Mouse (Mus musculus): ENCODE results near the gene Lrrc61. TPM values are rescaled to one million over a fixed set of nuclear protein-coding genes. Genes with fewer than 3 reads are reported as not detected.
A peak's percentile ranks its signal among the peaks of the same experiment; 100 is the strongest.

Lrrc61 gene
- total RNA-seq, 2 experiments from 2014 or later = 36.6 to 40.9 TPM

- peak overlapping the region; percentile 100 for H3K27ac ChIP-seq
- peak; percentile 61 to 84 for DNase-seq (ENCODE audit: low spot score in 2 of 2)
- TF ChIP-seq CTCF (conservative IDR thresholded peaks at IDR 0.05) = no peak
- peak overlapping the region; percentile 84 for H3K4me3 ChIP-seq
Measured at GRCm38 (mm10) chr6:48555104-48555890, 701 bp downstream of the Lrrc61 start.

- no peak overlapping the region; the same call in 1 of the 2 replicates for H3K27ac ChIP-seq
- TF ChIP-seq CTCF (conservative IDR thresholded peaks at IDR 0.05) = no peak
- no peak for DNase-seq (ENCODE audit: low spot score in 2 of 2)
- H3K4me3 ChIP-seq = no peak overlapping the region; the same call in 1 of the 2 replicates
Measured at GRCm38 (mm10) chr6:48555956-48556355, 1.4 kb downstream of the Lrrc61 start.

GRCm38 (mm10) chr6:48565693-48566310 lies 11.2 kb downstream of the Lrrc61 start:
- H3K4me3 ChIP-seq = no peak overlapping the region
- no peak overlapping the region for H3K27ac ChIP-seq
- DNase-seq (ENCODE audit: low spot score in 2 of 2) = no peak
- no peak for TF ChIP-seq CTCF (conservative IDR thresholded peaks at IDR 0.05)

- Histone ChIP-seq H3K4me3 (no peak overlapping the region), H3K27ac (no peak overlapping the region)
- DNase-seq (ENCODE audit: low spot score in 2 of 2) = no peak
- no peak for TF ChIP-seq CTCF (conservative IDR thresholded peaks at IDR 0.05)
Measured at GRCm38 (mm10) chr6:48566312-48566711, 11.7 kb downstream of the Lrrc61 start.

GRCm38 (mm10) chr6:48568036-48568984 lies 13.7 kb downstream of the Lrrc61 start:
- H3K27ac ChIP-seq = peak overlapping the region; percentile 3; the same call in 1 of the 2 replicates
- H3K4me3 ChIP-seq = no peak overlapping the region
- no peak for DNase-seq (ENCODE audit: low spot score in 2 of 2)
- TF ChIP-seq CTCF (conservative IDR thresholded peaks at IDR 0.05) = no peak

- Histone ChIP-seq H3K27ac (no peak overlapping the region), H3K4me3 (no peak overlapping the region)
- no peak for DNase-seq (ENCODE audit: low spot score in 2 of 2)
- no peak for TF ChIP-seq CTCF (conservative IDR thresholded peaks at IDR 0.05)
Measured at GRCm38 (mm10) chr6:48569065-48569807, 14.6 kb downstream of the Lrrc61 start.

GRCm38 (mm10) chr6:48572014-48572413 lies 17.4 kb downstream of the Lrrc61 start:
- DNase-seq (ENCODE audit: low spot score in 2 of 2) = no peak
- Histone ChIP-seq H3K27ac (peak overlapping the region; percentile 59; the same call in 1 of the 2 replicates), H3K4me3 (peak overlapping the region; percentile 13; the same call in 1 of the 2 replicates)
- TF ChIP-seq CTCF (conservative IDR thresholded peaks at IDR 0.05) = no peak

- peak within 1 kb of the TSS; percentile 13; the same call in 1 of the 2 replicates for H3K4me3 ChIP-seq
- no peak for DNase-seq (ENCODE audit: low spot score in 2 of 2)
- no peak for TF ChIP-seq CTCF (conservative IDR thresholded peaks at IDR 0.05)
- peak within 1 kb of the TSS; percentile 59; the same call in 1 of the 2 replicates for H3K27ac ChIP-seq
Measured at GRCm38 (mm10) chr6:48572572-48573061, 18.0 kb downstream of the Lrrc61 start, which contains the start of gene Rarres2. Rarres2 (minus strand) TSS chr6:48572789.

- DNase-seq (ENCODE audit: low spot score in 2 of 2) = no peak
- H3K27ac ChIP-seq = no peak overlapping the region
- H3K4me3 ChIP-seq = no peak overlapping the region
- no peak for TF ChIP-seq CTCF (conservative IDR thresholded peaks at IDR 0.05)
Measured at GRCm38 (mm10) chr6:48573280-48573679, 18.7 kb downstream of the Lrrc61 start.

GRCm38 (mm10) chr6:48573981-48574380 lies 19.4 kb downstream of the Lrrc61 start:
- H3K27ac ChIP-seq = no peak overlapping the region
- no peak for DNase-seq (ENCODE audit: low spot score in 2 of 2)
- no peak overlapping the region for H3K4me3 ChIP-seq
- no peak for TF ChIP-seq CTCF (conservative IDR thresholded peaks at IDR 0.05)

GRCm38 (mm10) chr6:48578736-48579135 lies 24.1 kb downstream of the Lrrc61 start:
- no peak overlapping the region for H3K4me3 ChIP-seq
- no peak for TF ChIP-seq CTCF (conservative IDR thresholded peaks at IDR 0.05)
- H3K27ac ChIP-seq = peak overlapping the region; percentile 12; the same call in 1 of the 2 replicates
- DNase-seq (ENCODE audit: low spot score in 2 of 2) = no peak

Data from layer of hippocampus, adult 2 months (tissue).